Mouse (Mus musculus) midbrain, embryonic 10.5 days (tissue): ENCODE results near the gene Tmed2. TPM values are rescaled to one million over a fixed set of nuclear protein-coding genes. Genes with fewer than 3 reads are reported as not detected.
"Not testable (repeated sequence)": the region's sequence is repeated elsewhere in the genome, so short reads cannot be mapped to it uniquely, and the experiment has no call there.

ENCODE experiments used
- DNase-seq: peaks from one replicate; pipeline ENCODE4 v3.0.0-alpha.2; 2017; ENCODE audit warnings: low spot score
- H3K27ac ChIP-seq: fragments of 300-500 bp; sonication (generic); replicated peaks from 2 replicates; pipeline ENCODE4 v1.5.1; 2016; ENCODE audit warnings: mild to moderate bottlenecking
- H3K27me3 ChIP-seq: fragments of 300-500 bp; sonication (generic); 2 replicates; pipeline ENCODE4 v1.6.1; 2016; ENCODE audit warnings: low read depth, mild to moderate bottlenecking; ENCODE audit not compliant: poor library complexity, severe bottlenecking
- H3K36me3 ChIP-seq: fragments of 300-500 bp; sonication (generic); 2 replicates; pipeline ENCODE4 v1.6.1; 2016; ENCODE audit warnings: mild to moderate bottlenecking, moderate library complexity
- H3K4me1 ChIP-seq: fragments of 300-500 bp; sonication (generic); 2 replicates; pipeline ENCODE4 v1.6.1; 2016
- H3K4me3 ChIP-seq: fragments of 300-500 bp; sonication (generic); 2 replicates; pipeline ENCODE4 v1.5.1; 2016; ENCODE audit warnings: mild to moderate bottlenecking, moderate library complexity
- H3K9me3 ChIP-seq: fragments of 300-500 bp; sonication (generic); replicated peaks from 2 replicates; pipeline ENCODE4 v1.6.1; 2016; ENCODE audit warnings: mild to moderate bottlenecking
- WGBS: fragments of 180-500 bp; shearing (Covaris S2); methylation state at CpG from one replicate; pipeline ENCODE4 v1.1.7; 2016; 5-methylcytosine and 5-hydroxymethylcytosine counted together
- polyA plus RNA-seq: library from polyadenylated mRNA; unstranded; fragments of >200 nt; fragmentation: Nextera tagmentation; extraction: Ambion mirVana; gene quantifications from 2 replicates; pipeline ENCODE4 v1.2.1, GENCODE M21; 2016

Tmed2 gene
- polyA plus RNA-seq, 1 experiment from 2014 or later = 495 TPM

DNA sequence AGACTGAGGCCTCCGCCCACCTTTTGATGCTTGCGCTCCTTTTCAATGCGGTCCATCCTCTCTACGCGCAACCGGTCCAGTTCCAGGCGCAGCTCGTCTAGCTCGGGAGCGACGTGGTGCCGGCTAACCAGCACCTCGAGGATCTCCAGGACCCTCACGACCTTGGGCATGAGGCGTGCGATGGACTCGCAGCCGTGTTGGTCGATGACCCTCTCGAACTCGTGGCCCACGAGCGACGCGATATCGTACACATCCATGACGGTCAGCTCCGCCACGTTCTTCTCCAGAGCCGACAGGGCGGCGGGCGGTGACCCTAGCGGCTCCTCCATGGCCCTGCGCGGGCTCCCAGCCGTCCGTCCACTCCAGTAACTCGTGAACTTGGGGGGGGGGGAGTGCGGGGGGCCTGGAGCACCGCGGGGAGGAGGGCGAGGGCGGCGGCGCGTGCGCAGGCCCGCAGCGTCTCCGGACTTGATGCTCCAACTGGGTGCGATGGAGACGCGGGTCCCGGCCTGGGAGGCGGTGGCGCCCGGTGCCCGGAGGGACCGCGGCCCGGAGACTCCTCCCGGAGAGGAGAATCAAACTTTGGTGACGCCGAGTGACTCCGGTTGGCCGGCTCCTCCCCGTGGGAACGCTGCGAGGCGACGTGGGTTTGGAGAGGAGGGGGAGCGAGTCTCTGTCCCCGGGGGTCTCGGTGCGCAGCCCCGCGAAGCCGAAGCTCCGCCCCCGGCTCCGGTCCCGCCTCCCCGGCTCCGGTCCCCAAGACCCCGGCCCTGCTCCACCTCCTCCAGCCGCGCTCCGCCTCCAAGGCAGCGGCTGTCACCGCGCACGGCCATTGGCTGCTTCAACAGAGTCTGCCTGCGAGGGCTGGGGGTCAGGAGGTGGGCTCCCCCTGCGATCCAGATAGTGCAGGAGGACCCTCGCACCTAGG lies 9.6 kb upstream of the Tmed2 start, which contains the start of gene Rilpl1:
Gene Rilpl1, minus strand, starts transcription at position 737 of the 928 bp plus-strand sequence.
- H3K36me3 ChIP-seq = peaks cover 12% of the 10 kb centered on the region
- DNase-seq = peak; percentile 93
- peaks cover 48% of the 10 kb centered on the region for H3K4me1 ChIP-seq
- WGBS = under 1% methylated on average over 96 of the region's 96 CpGs
- peak within 1 kb of the TSS; percentile 90 for H3K4me3 ChIP-seq
- peak within 1 kb of the TSS; percentile 96 for H3K27ac ChIP-seq
- no peaks in the 10 kb centered on the region for H3K27me3 ChIP-seq
- H3K9me3 ChIP-seq = no peaks in the 10 kb centered on the region

DNA sequence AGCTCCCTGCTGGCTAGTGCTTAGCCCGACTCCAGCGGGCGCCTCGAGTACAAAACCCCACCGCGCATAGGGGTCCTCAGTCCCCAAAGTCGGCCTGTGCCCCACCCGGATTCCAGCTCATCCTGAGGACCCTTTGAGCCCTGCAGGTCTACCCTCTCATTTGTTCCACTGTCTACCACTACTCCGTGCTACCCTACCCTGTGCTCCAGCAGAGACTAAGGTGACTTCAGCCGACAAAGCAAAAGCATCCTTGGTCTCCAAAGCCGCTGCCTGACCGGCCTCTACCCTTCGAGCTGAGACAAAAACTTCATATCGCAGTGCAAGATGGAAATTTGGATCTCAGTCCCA lies 8.9 kb upstream of the Tmed2 start:
- Histone ChIP-seq H3K27ac (peak overlapping the region; percentile 96), H3K36me3 (peaks cover 6% of the 10 kb centered on the region), H3K9me3 (no peaks in the 10 kb centered on the region), H3K27me3 (no peaks in the 10 kb centered on the region), H3K4me3 (peak overlapping the region; percentile 90), H3K4me1 (peaks cover 50% of the 10 kb centered on the region)
- 10% methylated on average over 14 of the region's 14 CpGs for WGBS
- no peak for DNase-seq

DNA sequence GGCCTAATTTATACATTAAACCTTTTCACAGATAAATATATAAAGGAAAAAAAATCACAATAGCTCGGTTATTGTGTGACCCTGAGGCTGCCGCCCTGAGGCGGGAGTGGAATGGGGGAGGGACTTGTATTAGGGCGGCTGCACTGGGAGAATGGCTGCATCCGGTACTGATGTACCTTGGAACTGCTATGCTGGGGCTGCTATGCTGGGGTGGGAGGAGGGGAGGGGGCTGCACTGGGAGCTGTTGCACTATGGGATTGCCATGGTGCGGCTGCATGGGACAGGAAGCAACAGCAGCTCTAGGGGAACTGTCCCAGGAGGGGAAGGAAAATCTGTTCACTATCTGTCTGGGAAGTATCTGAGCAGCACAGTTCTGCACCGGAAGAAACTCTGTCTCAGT lies 8.0 kb upstream of the Tmed2 start:
- Histone ChIP-seq H3K27me3 (no peaks in the 10 kb centered on the region), H3K27ac (peak overlapping the region; percentile 68), H3K4me3 (0 out of 2 replicates have a peak overlapping the region, but pooled peaks have one; percentile 90), H3K36me3 (no peaks in the 10 kb centered on the region), H3K9me3 (no peaks in the 10 kb centered on the region), H3K4me1 (peaks cover 56% of the 10 kb centered on the region)
- no peak for DNase-seq
- 39% methylated on average over 7 of the region's 7 CpGs for WGBS

DNA sequence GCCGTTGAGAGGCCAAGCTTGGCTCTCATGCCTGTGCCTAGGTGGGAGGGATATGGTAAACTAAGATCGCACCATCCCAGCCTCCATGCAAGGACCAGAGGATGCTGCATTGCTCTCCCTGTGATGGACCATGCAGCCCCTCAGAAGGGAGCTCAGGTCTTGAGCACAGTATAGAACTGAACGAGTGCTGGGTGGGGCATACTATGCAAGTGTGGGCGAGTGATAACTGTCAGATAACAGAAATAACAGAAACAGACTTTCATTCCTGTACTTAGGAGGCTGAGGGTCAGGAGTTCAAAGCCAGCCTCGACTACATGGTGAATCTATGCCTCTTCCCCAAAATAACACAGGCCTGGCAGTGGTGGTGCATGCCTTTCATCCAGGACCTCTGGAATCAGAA lies 5.5 kb upstream of the Tmed2 start:
- Histone ChIP-seq H3K27ac (no peak overlapping the region), H3K36me3 (no peaks in the 10 kb centered on the region), H3K9me3 (no peaks in the 10 kb centered on the region), H3K4me1 (peaks cover 35% of the 10 kb centered on the region), H3K27me3 (no peaks in the 10 kb centered on the region), H3K4me3 (no peak overlapping the region)
- 75% methylated on average over 5 of the region's 5 CpGs for whole genome bisulfite sequencing
- no peak for DNase-seq

DNA sequence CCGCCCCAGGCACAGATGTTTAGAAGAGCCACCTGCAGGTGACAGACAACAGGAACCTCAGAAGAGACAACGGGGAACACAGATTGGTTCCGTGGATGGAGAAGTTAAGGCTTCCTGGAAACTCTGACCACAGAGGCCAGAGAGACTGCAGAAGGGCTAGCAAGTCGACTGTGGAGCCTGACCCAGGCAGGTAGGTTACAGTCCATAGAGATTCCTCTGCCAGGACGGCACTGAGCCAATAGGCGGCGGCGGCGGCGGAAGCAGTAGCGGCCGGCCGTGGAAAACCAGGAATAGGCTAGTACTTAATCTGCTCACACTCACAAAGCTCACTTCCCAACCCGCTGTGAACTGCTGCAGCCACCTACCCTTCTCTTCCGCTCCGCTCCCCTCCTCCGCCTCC lies 3.7 kb upstream of the Tmed2 start:
- peak overlapping the region; percentile 46; the same call in 1 of the 2 replicates for H3K27ac ChIP-seq
- H3K4me3 ChIP-seq = peak overlapping the region; percentile 39
- H3K4me1 ChIP-seq = peaks cover 20% of the 10 kb centered on the region
- H3K36me3 ChIP-seq = no peaks in the 10 kb centered on the region
- no peaks in the 10 kb centered on the region for H3K27me3 ChIP-seq
- DNase-seq = peak; percentile 42
- H3K9me3 ChIP-seq = no peaks in the 10 kb centered on the region
- WGBS = 7% methylated on average over 17 of the region's 17 CpGs

DNA sequence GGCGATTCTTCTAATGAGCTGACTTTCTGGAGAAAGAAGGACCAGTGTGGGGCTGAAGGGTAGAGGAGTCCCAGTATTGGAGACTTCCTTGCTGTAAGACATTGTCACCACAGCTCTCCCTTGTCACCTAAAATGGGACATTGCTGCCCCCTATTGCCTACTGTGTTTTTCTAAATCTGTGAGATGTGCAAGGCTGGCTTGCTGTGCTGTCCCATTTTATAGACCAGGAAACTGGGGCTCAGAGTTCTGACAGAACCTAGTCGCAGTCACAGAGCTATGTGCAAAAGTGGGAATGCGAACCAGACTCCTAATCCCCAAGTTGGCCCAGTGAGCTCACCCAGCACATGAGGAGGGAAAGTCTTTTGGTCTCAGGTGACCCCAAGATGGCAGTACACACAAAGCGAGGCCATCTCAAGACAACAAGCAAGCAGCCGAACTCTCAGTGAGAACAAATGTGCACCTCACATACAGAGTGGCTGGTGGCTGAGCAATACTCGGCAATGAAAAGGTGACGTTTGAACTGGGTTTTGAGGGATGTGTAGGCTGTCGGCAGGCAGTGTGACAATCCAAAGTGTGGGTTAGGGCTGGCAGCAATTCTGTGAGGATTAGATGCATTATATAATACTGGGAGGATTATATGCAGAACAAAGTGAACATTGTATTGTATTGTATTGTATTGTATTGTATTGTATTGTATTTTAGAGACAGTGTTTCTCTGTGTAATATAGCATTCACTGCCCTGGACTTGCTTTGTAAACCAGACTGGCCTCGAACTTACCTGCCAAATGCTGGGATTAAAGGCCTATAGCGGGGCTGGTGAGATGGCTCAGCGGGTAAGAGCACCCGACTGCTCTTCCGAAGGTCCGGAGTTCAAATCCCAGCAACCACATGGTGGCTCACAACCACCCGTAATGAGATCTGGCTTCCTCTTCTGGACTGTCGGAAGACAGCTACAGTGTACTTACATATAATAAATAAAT lies 1.4 kb upstream of the Tmed2 start:
- H3K27me3 ChIP-seq = no peaks in the 10 kb centered on the region
- H3K27ac ChIP-seq = no peak overlapping the region
- H3K36me3 ChIP-seq = peaks cover 20% of the 10 kb centered on the region
- WGBS = 79% methylated on average over 16 of the region's 16 CpGs
- DNase-seq = no peak
- H3K4me3 ChIP-seq = no peak overlapping the region
- H3K9me3 ChIP-seq = no peaks in the 10 kb centered on the region
- peaks cover 20% of the 10 kb centered on the region for H3K4me1 ChIP-seq

DNA sequence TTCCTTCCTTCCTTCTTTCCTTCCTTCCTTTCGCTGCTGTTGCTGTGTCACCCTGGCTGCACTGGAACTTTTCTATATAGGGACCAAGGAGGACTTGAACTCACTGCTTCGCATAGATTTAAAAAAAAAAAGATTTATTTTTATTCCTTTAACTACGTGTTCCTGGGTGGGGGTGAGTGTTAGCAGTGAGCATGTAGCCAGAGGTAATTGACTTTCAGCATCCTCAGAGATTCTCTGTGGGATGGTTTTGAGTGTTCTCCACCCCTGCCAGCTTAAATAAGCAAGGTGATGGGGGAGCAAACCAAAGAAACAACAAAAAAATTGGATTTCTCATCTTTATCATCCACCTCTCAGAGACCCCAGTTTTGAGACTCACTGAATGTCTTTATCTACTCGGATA lies 590 bp upstream of the Tmed2 start:
- Histone ChIP-seq H3K4me1 (peaks cover 20% of the 10 kb centered on the region), H3K4me3 (peak overlapping the region; percentile 98), H3K27ac (peak overlapping the region; percentile 90), H3K9me3 (no peaks in the 10 kb centered on the region), H3K27me3 (no peaks in the 10 kb centered on the region), H3K36me3 (peaks cover 28% of the 10 kb centered on the region)
- no peak for DNase-seq
- WGBS = 67% methylated on average over 4 of the region's 4 CpGs

DNA sequence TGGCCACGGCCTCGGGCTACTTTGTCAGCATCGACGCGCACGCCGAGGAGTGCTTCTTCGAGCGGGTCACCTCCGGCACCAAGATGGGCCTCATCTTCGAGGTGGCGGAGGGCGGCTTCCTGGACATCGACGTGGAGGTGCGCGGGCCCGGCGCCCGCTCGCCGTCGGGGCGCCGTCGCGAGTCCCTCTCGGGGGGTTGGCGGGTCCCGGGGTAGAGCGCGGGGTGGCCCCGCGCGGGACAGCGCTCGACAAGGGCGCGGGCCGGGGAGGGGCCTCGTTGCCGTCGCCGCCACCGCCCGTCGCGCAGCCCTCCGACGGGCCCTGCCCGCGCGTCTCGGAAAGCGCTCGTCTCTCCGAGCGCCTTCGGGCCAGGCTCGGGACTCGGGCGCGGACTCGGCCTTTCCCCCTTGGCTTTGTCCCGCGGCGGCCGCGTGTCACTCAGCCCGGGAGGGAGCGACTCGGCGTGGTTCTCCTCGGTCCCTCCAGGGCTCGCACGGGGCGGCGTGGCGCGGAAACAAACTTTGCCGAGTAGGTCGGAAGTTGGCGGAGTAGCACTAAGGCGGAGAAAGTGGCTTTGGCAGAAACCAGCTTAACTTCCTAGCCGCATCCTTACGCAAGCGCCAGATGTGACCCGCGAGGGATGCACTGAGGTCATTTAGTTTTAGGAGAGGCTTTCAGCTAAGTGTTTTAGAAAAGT lies 558 bp downstream of the Tmed2 start:
- WGBS = under 1% methylated on average over 75 of the region's 89 CpGs
- Histone ChIP-seq H3K4me3 (peak overlapping the region; percentile 98), H3K27ac (peak overlapping the region; percentile 90), H3K9me3 (no peaks in the 10 kb centered on the region), H3K36me3 (peaks cover 39% of the 10 kb centered on the region), H3K27me3 (no peaks in the 10 kb centered on the region), H3K4me1 (peaks cover 20% of the 10 kb centered on the region)
- peak; percentile 62 for DNase-seq

DNA sequence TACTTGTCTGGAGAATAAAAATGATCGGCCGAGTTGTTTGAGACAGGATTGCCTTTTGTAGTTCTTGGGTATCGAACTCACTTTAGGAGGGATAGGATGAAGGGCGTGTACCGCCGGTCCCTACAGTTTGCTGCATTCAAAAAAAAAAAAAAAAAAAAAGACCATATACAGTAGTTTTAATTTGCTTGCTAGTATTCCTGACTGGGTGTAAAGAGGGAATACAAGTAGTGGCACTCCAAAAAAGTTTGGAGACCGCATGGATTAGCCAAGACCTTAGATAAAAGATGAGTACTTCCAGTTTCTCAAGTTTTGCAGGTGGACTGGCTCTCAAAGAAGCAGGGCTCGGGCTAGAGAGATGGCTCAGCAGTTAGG lies 1.1 kb downstream of the Tmed2 start:
- Histone ChIP-seq H3K9me3 (no peaks in the 10 kb centered on the region), H3K27ac (peak overlapping the region; percentile 90), H3K36me3 (peaks cover 44% of the 10 kb centered on the region), H3K4me1 (peaks cover 18% of the 10 kb centered on the region), H3K27me3 (no peaks in the 10 kb centered on the region), H3K4me3 (peak overlapping the region; percentile 98)
- 15% methylated on average over 8 of the region's 8 CpGs for WGBS
- no peak for DNase-seq

DNA sequence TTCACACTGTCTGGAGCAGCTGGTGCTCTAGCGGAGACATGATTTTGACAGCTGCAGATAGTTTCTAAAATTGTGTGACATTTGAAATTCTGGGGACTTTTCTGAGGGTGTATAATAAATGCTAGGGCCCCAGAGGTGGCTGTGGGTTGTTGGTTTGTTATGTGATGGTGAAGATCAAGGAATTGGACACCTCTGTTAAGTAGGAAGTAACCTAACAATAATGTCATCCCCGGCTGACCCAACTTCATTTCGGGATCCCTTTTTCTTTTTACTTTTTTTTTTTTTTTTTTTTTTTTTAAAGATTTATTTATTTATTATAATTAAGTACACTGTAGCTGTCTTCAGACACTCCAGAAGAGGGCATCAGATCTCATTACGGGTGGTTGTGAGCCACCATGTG lies 10.2 kb downstream of the Tmed2 start:
- Histone ChIP-seq H3K4me1 (peaks cover 17% of the 10 kb centered on the region), H3K36me3 (peaks cover 54% of the 10 kb centered on the region)
- H3K27me3 ChIP-seq, DNase-seq, H3K4me3 ChIP-seq, H3K9me3 ChIP-seq, H3K27ac ChIP-seq: not testable (repeated sequence)
- 86% methylated on average over 4 of the region's 4 CpGs for WGBS

DNA sequence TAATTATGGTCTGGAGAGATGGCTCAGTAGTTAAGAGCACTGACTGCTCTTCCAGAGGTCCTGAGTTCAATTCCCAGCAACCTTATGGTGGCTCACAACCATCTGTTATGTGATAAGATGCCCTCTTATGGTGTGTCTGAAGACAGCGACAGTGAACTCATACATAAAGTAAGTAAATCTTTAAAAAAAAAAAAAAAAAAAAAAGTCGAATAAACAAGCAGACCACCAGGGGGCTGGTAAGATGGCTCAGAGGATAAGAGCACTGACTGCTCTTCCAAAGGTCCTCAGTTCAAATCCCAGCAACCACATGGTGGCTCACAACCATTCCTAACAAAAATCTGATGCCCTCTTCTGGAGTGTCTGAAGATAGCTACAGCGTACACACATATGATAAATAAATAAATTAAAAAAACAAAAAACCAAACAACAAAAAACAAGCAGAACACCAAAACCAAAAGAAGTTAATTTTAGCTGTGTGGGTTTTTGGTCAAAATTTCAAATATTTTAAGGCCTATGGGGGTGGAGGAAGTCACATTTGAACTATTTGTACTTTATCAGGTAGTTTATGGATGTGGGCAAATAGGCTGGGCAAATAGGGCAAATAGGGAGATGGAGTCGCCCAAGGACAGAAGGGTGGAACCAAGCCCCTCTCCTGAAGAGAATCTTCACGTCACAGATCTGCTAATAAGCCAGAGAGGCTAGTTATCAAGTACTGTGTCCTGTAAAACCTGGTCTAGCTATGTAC lies 11.0 kb downstream of the Tmed2 start:
- Histone ChIP-seq H3K36me3 (peaks cover 54% of the 10 kb centered on the region), H3K4me3 (peak overlapping the region; percentile 74), H3K4me1 (peaks cover 17% of the 10 kb centered on the region), H3K27ac (peak overlapping the region; percentile 83)
- DNase-seq, H3K27me3 ChIP-seq, H3K9me3 ChIP-seq: not testable (repeated sequence)
- WGBS = 30% methylated on average over 5 of the region's 5 CpGs

DNA sequence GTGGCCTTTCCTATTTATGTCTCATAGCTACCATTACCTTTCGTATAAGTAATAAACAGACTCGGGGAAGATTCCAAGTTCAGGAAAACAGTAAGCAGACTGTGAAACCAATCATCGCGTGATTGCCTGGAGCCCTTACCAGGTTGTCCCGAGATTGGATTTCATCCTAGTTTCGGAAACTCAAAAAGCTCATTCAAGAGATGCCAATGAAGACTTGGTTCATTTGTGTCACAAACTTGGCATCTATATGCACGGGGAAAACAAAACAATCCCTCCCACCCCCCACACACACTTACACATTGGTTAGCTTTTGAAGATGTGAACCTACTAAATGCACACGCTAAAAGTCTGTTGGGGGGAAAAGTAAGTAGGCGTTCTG lies 11.6 kb downstream of the Tmed2 start:
- H3K4me3 ChIP-seq = peak overlapping the region; percentile 74
- H3K9me3 ChIP-seq = no peaks in the 10 kb centered on the region
- WGBS = 13% methylated on average over 9 of the region's 9 CpGs
- DNase-seq = no peak
- H3K4me1 ChIP-seq = peaks cover 17% of the 10 kb centered on the region
- no peaks in the 10 kb centered on the region for H3K27me3 ChIP-seq
- H3K36me3 ChIP-seq = peaks cover 54% of the 10 kb centered on the region
- H3K27ac ChIP-seq = peak overlapping the region; percentile 83
